ENCODE assay signal across 7 mouse cellular contexts in genomic region chr7:36699001-36699987, GRCm38 (mm10). TPM values are rescaled to one million over a fixed set of nuclear protein-coding genes. Genes with fewer than 3 reads are reported as not detected.
A peak's percentile ranks its signal among the peaks of the same experiment; 100 is the strongest.
DNase-seq lines count a peak whose midpoint lies in the region; ATAC-seq and TF ChIP-seq lines count a peak whose summit lies in the region.

No protein-coding gene starts in this region.

- DNase-seq in lung, adult 2 months = no peak
- no peak for DNase-seq in forebrain, embryonic 14.5 days (ENCODE audit: low spot score)
- DNase-seq in liver, embryonic 14.5 days (ENCODE audit: low read depth in 3 of 3, low spot score in 3 of 3) = no peak
- no peak for DNase-seq in stomach, postnatal 0 days (ENCODE audit: low spot score)
- no peak for DNase-seq in gastrocnemius, adult 8-10 months (ENCODE audit: low spot score in 2 of 2)
- no peak for DNase-seq in urinary bladder, adult 2 months (ENCODE audit: low spot score)

- peak overlapping the region; percentile 49 for H3K9ac ChIP-seq in lung, embryonic 16.5 days (ENCODE audit: low read length)
- H3K9ac ChIP-seq in forebrain, embryonic 14.5 days (ENCODE audit: low read length) = peak overlapping the region; percentile 81
- H3K9ac ChIP-seq in liver, embryonic 14.5 days (replicated peaks) = no peak overlapping the region
- no peak overlapping the region; the same call in 1 of the 2 replicates for H3K9ac ChIP-seq in stomach, postnatal 0 days (ENCODE audit: low read length)

- peak overlapping the region; percentile 92; the same call in 1 of the 2 replicates for H3K27ac ChIP-seq in lung, embryonic 16.5 days (ENCODE audit: low read length)
- H3K27ac ChIP-seq in forebrain, embryonic 14.5 days (ENCODE audit: low read depth, low read length) = no peak overlapping the region
- H3K27ac ChIP-seq in liver, embryonic 14.5 days = no peak overlapping the region
- 0 out of 2 replicates have a peak overlapping the region, but pooled peaks have one; percentile 8 for H3K27ac ChIP-seq in stomach, postnatal 0 days (replicated peaks)

- TF ChIP-seq EP300 in liver, embryonic 14.5 days (IDR thresholded peaks at IDR 0.05; ENCODE audit: low read depth) = no peak
- no peak for TF ChIP-seq EP300 in stomach, postnatal 0 days (optimal IDR thresholded peaks at IDR 0.05)

- peak overlapping the region; percentile 83 for H3K4me3 ChIP-seq in lung, embryonic 16.5 days (ENCODE audit: low read length)
- H3K4me3 ChIP-seq in lung, adult 2 months (replicated peaks; ENCODE audit: extremely low read depth, low read depth, low read length) = no peak overlapping the region
- peak overlapping the region; percentile 80 for H3K4me3 ChIP-seq in forebrain, embryonic 14.5 days (ENCODE audit: low read depth, low read length)
- no peak overlapping the region for H3K4me3 ChIP-seq in liver, embryonic 14.5 days (ENCODE audit: insufficient read depth in 1 of 2, low read depth in 2 of 2, low read length in 2 of 2)
- peak overlapping the region; percentile 83 for H3K4me3 ChIP-seq in stomach, postnatal 0 days (ENCODE audit: low read depth, low read length)

- H3K4me1 ChIP-seq in lung, embryonic 16.5 days (replicated peaks; ENCODE audit: control insufficient read depth, insufficient read depth, low read length) = peaks cover 17% of the 10 kb centered on the region
- H3K4me1 ChIP-seq in lung, adult 2 months (ENCODE audit: control insufficient read depth, insufficient read depth, low read length) = peaks cover 6% of the 10 kb centered on the region; the same call in 1 of the 2 replicates
- peaks cover 10% of the 10 kb centered on the region for H3K4me1 ChIP-seq in forebrain, embryonic 14.5 days (ENCODE audit: control insufficient read depth, insufficient read depth, low read length)
- no peaks in the 10 kb centered on the region for H3K4me1 ChIP-seq in liver, embryonic 14.5 days (replicated peaks; ENCODE audit: control insufficient read depth in 2 of 2, insufficient read depth in 2 of 2, low read length in 1 of 2)
- no peaks in the 10 kb centered on the region for H3K4me1 ChIP-seq in stomach, postnatal 0 days (replicated peaks; ENCODE audit: control insufficient read depth, insufficient read depth)

- no peaks in the 10 kb centered on the region for H3K36me3 ChIP-seq in lung, embryonic 16.5 days (ENCODE audit: control insufficient read depth, insufficient read depth, low read length)
- no peaks in the 10 kb centered on the region for H3K36me3 ChIP-seq in forebrain, embryonic 14.5 days (ENCODE audit: control insufficient read depth, insufficient read depth, low read length)
- no peaks in the 10 kb centered on the region for H3K36me3 ChIP-seq in liver, embryonic 14.5 days (replicated peaks; ENCODE audit: control insufficient read depth, insufficient read depth, low read depth)
- no peaks in the 10 kb centered on the region for H3K36me3 ChIP-seq in stomach, postnatal 0 days (ENCODE audit: control insufficient read depth, insufficient read depth, low read length)

- H3K9me3 ChIP-seq in lung, embryonic 16.5 days (ENCODE audit: control insufficient read depth, low read length) = no peaks in the 10 kb centered on the region
- no peaks in the 10 kb centered on the region for H3K9me3 ChIP-seq in forebrain, embryonic 14.5 days (replicated peaks; ENCODE audit: control insufficient read depth, low read length)
- no peaks in the 10 kb centered on the region for H3K9me3 ChIP-seq in liver, embryonic 14.5 days (ENCODE audit: control insufficient read depth, low read length)
- H3K9me3 ChIP-seq in stomach, postnatal 0 days (ENCODE audit: control insufficient read depth, low read length) = no peaks in the 10 kb centered on the region

- peaks cover 13% of the 10 kb centered on the region for H3K27me3 ChIP-seq in lung, embryonic 16.5 days (ENCODE audit: control insufficient read depth, insufficient read depth, low read depth, low read length)
- peaks cover 14% of the 10 kb centered on the region for H3K27me3 ChIP-seq in forebrain, embryonic 14.5 days (replicated peaks; ENCODE audit: control insufficient read depth, insufficient read depth, low read length)
- peaks cover 54% of the 10 kb centered on the region for H3K27me3 ChIP-seq in liver, embryonic 14.5 days (ENCODE audit: control insufficient read depth, insufficient read depth, low read length)
- peaks cover 5% of the 10 kb centered on the region; the same call in 1 of the 2 replicates for H3K27me3 ChIP-seq in stomach, postnatal 0 days (ENCODE audit: control insufficient read depth, insufficient read depth, low read length)

- TF ChIP-seq POLR2A in lung, adult 2 months (IDR thresholded peaks at IDR 0.05; ENCODE audit: borderline replicate concordance, extremely low read depth, low read depth, low read length) = no peak

- WGBS in lung, embryonic 16.5 days = 10% methylated on average over 18 of the region's 18 CpGs
- 35% methylated on average over 18 of the region's 18 CpGs for WGBS in lung, adult 2 months
- 9% methylated on average over 18 of the region's 18 CpGs for WGBS in forebrain, embryonic 14.5 days
- WGBS in liver, embryonic 14.5 days (ENCODE audit: insufficient replicate concordance) = 20% methylated on average over 18 of the region's 18 CpGs
- WGBS in stomach, postnatal 0 days = 17% methylated on average over 18 of the region's 18 CpGs

- no peak for ATAC-seq in lung, embryonic 16.5 days (ENCODE audit: low read depth)
- ATAC-seq in forebrain, embryonic 14.5 days = no peak
- no peak for ATAC-seq in liver, embryonic 14.5 days (ENCODE audit: insufficient read depth)
- ATAC-seq in stomach, postnatal 0 days (ENCODE audit: low FRiP score, low TSS enrichment) = no peak

- H3K4me2 ChIP-seq in lung, embryonic 16.5 days (ENCODE audit: low read depth, low read length) = peak overlapping the region; percentile 80
- peak overlapping the region; percentile 95 for H3K4me2 ChIP-seq in forebrain, embryonic 14.5 days (ENCODE audit: low read length)
- 0 out of 2 replicates have a peak overlapping the region, but pooled peaks have one; percentile 8 for H3K4me2 ChIP-seq in liver, embryonic 14.5 days (ENCODE audit: low read depth)
- peak overlapping the region; percentile 99 for H3K4me2 ChIP-seq in stomach, postnatal 0 days (replicated peaks; ENCODE audit: low read depth)

- TF ChIP-seq CTCF in lung, adult 2 months (IDR thresholded peaks at IDR 0.05; ENCODE audit: insufficient read depth, low read length) = no peak
- no peak for TF ChIP-seq CTCF in liver, embryonic 14.5 days (IDR thresholded peaks at IDR 0.05; ENCODE audit: low read depth)
- TF ChIP-seq CTCF in stomach, postnatal 0 days (IDR thresholded peaks at IDR 0.05; ENCODE audit: low read depth) = no peak

RNA-seq across cellular contexts. Expression of gene Tshz3, which starts 1.4 kb away (rescaled TPM):
- 11.5 and 12.1 TPM in 2 replicates for polyA plus RNA-seq in lung, embryonic 16.5 days (2015; fragmentation: Nextera tagmentation; extraction: Ambion mirVana)
- 3.2 and 5.1 TPM in 2 replicates for polyA plus RNA-seq in lung, adult 2 months (2012; rRNA removed)
- polyA plus RNA-seq in forebrain, embryonic 14.5 days (2014; fragmentation: Nextera tagmentation; extraction: Ambion mirVana) = 10.3 and 13.7 TPM in 2 replicates
- polyA plus RNA-seq in liver, embryonic 14.5 days (2012; rRNA removed) = 0.40 and 0.48 TPM in 2 replicates
- 0.33 and 0.34 TPM in 2 replicates for polyA plus RNA-seq in liver, embryonic 14.5 days (2014; fragmentation: Nextera tagmentation; extraction: Ambion mirVana)
- polyA plus RNA-seq in stomach, postnatal 0 days (2015; fragmentation: Nextera tagmentation; extraction: Ambion mirVana) = 4.3 and 4.4 TPM in 2 replicates
- total RNA-seq in gastrocnemius, adult 8-10 months (2022) = 1 to 10 TPM; 1.1 to 2.2 (median 1.7) TPM
- polyA plus RNA-seq in urinary bladder, adult 2 months (2012; rRNA removed) = 22.7 and 34.0 TPM in 2 replicates

Comparison
In these comparisons a context has a peak if more than half of its experiments do, and no peak if none do; other contexts are left out.
1. H3K4me3 ChIP-seq: peak in lung, embryonic 16.5 days (single experiment), forebrain, embryonic 14.5 days (single experiment) and stomach, postnatal 0 days (single experiment); none in lung, adult 2 months (single experiment) and liver, embryonic 14.5 days (0 of 2).
2. H3K27ac ChIP-seq: peak in lung, embryonic 16.5 days (single experiment) and stomach, postnatal 0 days (single experiment); none in forebrain, embryonic 14.5 days (single experiment) and liver, embryonic 14.5 days (single experiment).
3. H3K4me2 ChIP-seq: peak in every context shown above with its lines; median percentile 99 in stomach, postnatal 0 days; 95 in forebrain, embryonic 14.5 days; 80 in lung, embryonic 16.5 days; 8 in liver, embryonic 14.5 days.
4. H3K9ac ChIP-seq: peak in lung, embryonic 16.5 days (single experiment) and forebrain, embryonic 14.5 days (single experiment); none in liver, embryonic 14.5 days (single experiment) and stomach, postnatal 0 days (single experiment).